Mouse (Mus musculus): ENCODE results near the gene Coa4. TPM values are rescaled to one million over a fixed set of nuclear protein-coding genes. Genes with fewer than 3 reads are reported as not detected.
A peak's percentile ranks its signal among the peaks of the same experiment; 100 is the strongest.

Coa4 gene
- polyA plus RNA-seq, 1 experiment from 2014 or later = 22.0 TPM

DNA sequence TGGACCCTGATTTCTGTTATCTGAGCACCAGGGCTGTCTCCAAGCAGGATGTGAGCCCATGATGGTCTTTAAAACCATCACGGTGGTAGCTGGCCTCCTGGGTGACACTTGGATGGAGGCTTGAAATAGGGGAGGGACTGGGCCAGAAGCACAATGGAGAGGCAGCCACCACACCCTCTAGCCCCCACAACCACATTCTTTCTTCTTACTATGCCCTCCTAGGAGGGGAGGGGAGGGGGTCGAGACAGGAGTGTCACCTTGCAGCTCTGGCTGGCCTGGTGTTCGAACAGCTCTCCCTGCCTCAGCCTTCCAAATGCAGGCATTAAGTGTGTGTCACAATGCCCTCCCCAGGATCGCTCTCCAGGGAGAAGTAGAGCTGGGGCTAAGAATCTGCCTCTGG lies 39.5 kb upstream of the Coa4 start:
- peaks cover 35% of the 10 kb centered on the region for H3K36me3 ChIP-seq
- no peak for DNase-seq (ENCODE audit: low spot score)
- H3K27me3 ChIP-seq (ENCODE audit: low read depth, poor library complexity, severe bottlenecking) = peaks cover 20% of the 10 kb centered on the region
- WGBS = 84% methylated on average over 4 of the region's 4 CpGs
- H3K4me1 ChIP-seq = peaks cover 54% of the 10 kb centered on the region
- H3K9me3 ChIP-seq (replicated peaks) = no peaks in the 10 kb centered on the region
- H3K4me3 ChIP-seq = no peak overlapping the region
- no peak overlapping the region for H3K27ac ChIP-seq (replicated peaks)

GRCm38 (mm10) chr7:100497982-100498381 lies 38.9 kb upstream of the Coa4 start:
- WGBS = 95% methylated on average over 13 of the region's 13 CpGs
- H3K27me3 ChIP-seq (ENCODE audit: low read depth, poor library complexity, severe bottlenecking) = peaks cover 15% of the 10 kb centered on the region
- no peak overlapping the region for H3K4me3 ChIP-seq
- no peaks in the 10 kb centered on the region for H3K9me3 ChIP-seq (replicated peaks)
- DNase-seq (ENCODE audit: low spot score) = no peak
- H3K36me3 ChIP-seq = peaks cover 35% of the 10 kb centered on the region
- H3K27ac ChIP-seq (replicated peaks) = no peak overlapping the region
- H3K4me1 ChIP-seq = peaks cover 48% of the 10 kb centered on the region

GRCm38 (mm10) chr7:100499465-100499864 lies 37.4 kb upstream of the Coa4 start:
- Histone ChIP-seq H3K27ac (replicated peaks) (no peak overlapping the region), H3K4me1 (peaks cover 33% of the 10 kb centered on the region), H3K36me3 (peaks cover 35% of the 10 kb centered on the region), H3K9me3 (replicated peaks) (no peaks in the 10 kb centered on the region), H3K27me3 (ENCODE audit: low read depth, poor library complexity, severe bottlenecking) (peaks cover 2% of the 10 kb centered on the region), H3K4me3 (no peak overlapping the region)
- DNase-seq (ENCODE audit: low spot score) = no peak

DNA sequence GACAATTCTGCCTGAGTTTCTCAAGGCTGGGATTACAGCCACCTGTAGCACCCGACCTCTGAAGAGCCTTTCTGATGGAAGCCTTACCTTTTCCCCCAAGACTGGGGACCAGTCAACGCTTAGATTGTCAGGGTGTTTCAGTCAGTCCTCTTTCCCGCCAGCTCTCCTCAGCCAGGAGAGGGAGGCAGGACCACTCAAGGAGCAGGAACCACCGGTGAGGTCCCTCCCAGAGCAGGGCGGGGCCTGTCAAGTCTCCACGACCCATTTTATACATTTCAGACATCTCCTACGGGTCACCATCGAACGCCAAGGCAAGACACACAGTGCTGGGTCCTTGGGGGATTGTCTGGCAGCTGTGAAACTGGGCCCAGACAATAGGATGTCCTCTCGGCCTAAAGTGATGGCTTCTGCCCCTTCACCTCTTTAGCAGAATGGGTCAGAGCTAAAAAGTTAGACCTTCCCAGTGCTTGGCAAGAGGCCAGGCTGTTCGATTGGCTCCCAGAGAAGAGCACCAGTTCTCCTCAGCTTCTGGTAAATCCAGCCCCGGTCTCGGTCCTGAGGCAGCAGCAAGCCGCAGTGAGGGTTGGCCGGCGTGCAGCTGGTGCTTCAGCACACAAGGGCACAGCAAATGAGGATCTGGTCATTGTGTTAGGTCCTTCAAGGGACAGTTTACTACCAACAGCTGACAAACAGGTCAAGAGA lies 36.4 kb upstream of the Coa4 start:
- Histone ChIP-seq H3K27me3 (ENCODE audit: low read depth, poor library complexity, severe bottlenecking) (no peaks in the 10 kb centered on the region), H3K9me3 (replicated peaks) (no peaks in the 10 kb centered on the region), H3K36me3 (peaks cover 35% of the 10 kb centered on the region), H3K4me3 (no peak overlapping the region), H3K4me1 (peaks cover 24% of the 10 kb centered on the region), H3K27ac (replicated peaks) (0 out of 2 replicates have a peak overlapping the region, but pooled peaks have one; percentile 14)
- no peak for DNase-seq (ENCODE audit: low spot score)
- 77% methylated on average over 16 of the region's 16 CpGs for WGBS

GRCm38 (mm10) chr7:100501027-100501843 lies 35.6 kb upstream of the Coa4 start:
- peaks cover 16% of the 10 kb centered on the region for H3K4me1 ChIP-seq
- peaks cover 35% of the 10 kb centered on the region for H3K36me3 ChIP-seq
- WGBS = 76% methylated on average over 6 of the region's 6 CpGs
- H3K27ac ChIP-seq (replicated peaks) = no peak overlapping the region
- H3K9me3 ChIP-seq (replicated peaks) = no peaks in the 10 kb centered on the region
- no peak for DNase-seq (ENCODE audit: low spot score)
- no peak overlapping the region for H3K4me3 ChIP-seq
- H3K27me3 ChIP-seq (ENCODE audit: low read depth, poor library complexity, severe bottlenecking) = no peaks in the 10 kb centered on the region

GRCm38 (mm10) chr7:100501844-100502373 lies 35.0 kb upstream of the Coa4 start:
- H3K9me3 ChIP-seq (replicated peaks) = no peaks in the 10 kb centered on the region
- DNase-seq (ENCODE audit: low spot score) = no peak
- H3K4me1 ChIP-seq = 0 out of 2 replicates have a peak, but pooled peaks cover 9% of the 10 kb centered on the region
- 66% methylated on average over 2 of the region's 2 CpGs for WGBS
- no peaks in the 10 kb centered on the region for H3K27me3 ChIP-seq (ENCODE audit: low read depth, poor library complexity, severe bottlenecking)
- peaks cover 30% of the 10 kb centered on the region for H3K36me3 ChIP-seq
- H3K27ac ChIP-seq (replicated peaks) = no peak overlapping the region
- no peak overlapping the region for H3K4me3 ChIP-seq

- peaks cover 25% of the 10 kb centered on the region for H3K36me3 ChIP-seq
- no peaks in the 10 kb centered on the region for H3K9me3 ChIP-seq (replicated peaks)
- WGBS = 87% methylated on average over 7 of the region's 7 CpGs
- DNase-seq (ENCODE audit: low spot score) = no peak
- no peak overlapping the region for H3K4me3 ChIP-seq
- no peak overlapping the region for H3K27ac ChIP-seq (replicated peaks)
- H3K4me1 ChIP-seq = 0 out of 2 replicates have a peak, but pooled peaks cover 7% of the 10 kb centered on the region
- no peaks in the 10 kb centered on the region for H3K27me3 ChIP-seq (ENCODE audit: low read depth, poor library complexity, severe bottlenecking)
Measured at GRCm38 (mm10) chr7:100502374-100502922, 34.4 kb upstream of the Coa4 start.

- 91% methylated on average over 5 of the region's 5 CpGs for WGBS
- Histone ChIP-seq H3K4me1 (0 out of 2 replicates have a peak, but pooled peaks cover 7% of the 10 kb centered on the region), H3K27ac (replicated peaks) (0 out of 2 replicates have a peak overlapping the region, but pooled peaks have one; percentile 13), H3K4me3 (no peak overlapping the region), H3K36me3 (peaks cover 18% of the 10 kb centered on the region), H3K9me3 (replicated peaks) (no peaks in the 10 kb centered on the region), H3K27me3 (ENCODE audit: low read depth, poor library complexity, severe bottlenecking) (no peaks in the 10 kb centered on the region)
- no peak for DNase-seq (ENCODE audit: low spot score)
Measured at GRCm38 (mm10) chr7:100503076-100503475, 33.8 kb upstream of the Coa4 start.

GRCm38 (mm10) chr7:100504740-100505487 lies 32.0 kb upstream of the Coa4 start:
- no peak for DNase-seq (ENCODE audit: low spot score)
- H3K4me3 ChIP-seq = no peak overlapping the region
- 0 out of 2 replicates have a peak, but pooled peaks cover 1% of the 10 kb centered on the region for H3K36me3 ChIP-seq
- no peaks in the 10 kb centered on the region for H3K27me3 ChIP-seq (ENCODE audit: low read depth, poor library complexity, severe bottlenecking)
- no peak overlapping the region for H3K27ac ChIP-seq (replicated peaks)
- no peaks in the 10 kb centered on the region for H3K9me3 ChIP-seq (replicated peaks)
- WGBS = 85% methylated on average over 13 of the region's 13 CpGs
- H3K4me1 ChIP-seq = 0 out of 2 replicates have a peak, but pooled peaks cover 7% of the 10 kb centered on the region

GRCm38 (mm10) chr7:100506494-100506893 lies 30.4 kb upstream of the Coa4 start:
- Histone ChIP-seq H3K9me3 (replicated peaks) (no peaks in the 10 kb centered on the region), H3K27me3 (ENCODE audit: low read depth, poor library complexity, severe bottlenecking) (no peaks in the 10 kb centered on the region), H3K27ac (replicated peaks) (no peak overlapping the region), H3K4me3 (no peak overlapping the region), H3K4me1 (no peaks in the 10 kb centered on the region), H3K36me3 (no peaks in the 10 kb centered on the region)
- DNase-seq (ENCODE audit: low spot score) = no peak
- 88% methylated on average over 4 of the region's 4 CpGs for WGBS

DNA sequence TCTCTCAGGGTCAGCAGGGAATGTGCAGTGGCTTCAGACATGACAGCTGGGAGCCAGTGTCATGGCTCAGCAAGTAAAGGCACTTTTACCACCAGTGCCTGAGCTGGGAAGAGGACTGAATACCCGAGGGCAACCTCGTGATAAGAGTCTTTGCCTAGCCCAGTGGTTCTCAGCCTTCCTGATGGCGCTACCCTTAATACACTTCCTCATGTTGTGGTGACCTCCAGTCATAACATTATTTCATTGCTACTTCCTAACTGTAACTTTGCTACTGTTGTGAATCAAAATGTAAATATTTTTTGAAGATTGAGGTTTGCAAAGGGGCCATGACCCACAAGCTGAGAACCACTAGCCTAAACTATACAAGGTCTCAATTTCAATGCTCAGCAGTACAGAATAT lies 28.2 kb upstream of the Coa4 start:
- whole genome bisulfite sequencing = 79% methylated on average over 3 of the region's 3 CpGs

DNA sequence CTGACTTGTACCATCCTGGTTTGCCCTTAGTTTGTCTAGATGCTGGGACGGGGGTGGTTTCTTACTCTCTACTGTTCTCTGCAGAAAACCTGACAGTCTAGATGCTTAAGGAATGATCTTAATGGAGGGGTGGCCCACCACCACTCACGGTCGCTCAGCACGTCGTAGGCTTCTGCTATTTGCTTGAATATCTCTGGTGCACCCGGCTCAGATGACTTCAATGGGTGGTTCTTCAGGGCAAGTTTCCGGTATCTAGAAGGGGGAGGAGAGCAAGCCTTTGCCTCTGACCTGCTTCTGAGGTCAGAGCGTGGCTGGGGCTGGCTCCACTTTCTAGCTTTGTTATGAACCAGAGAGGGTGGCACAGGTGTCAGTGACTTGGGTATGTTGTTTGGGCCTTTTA lies 25.3 kb upstream of the Coa4 start:
- WGBS = 85% methylated on average over 8 of the region's 8 CpGs
- no peak overlapping the region for H3K4me3 ChIP-seq
- H3K36me3 ChIP-seq = no peaks in the 10 kb centered on the region
- no peaks in the 10 kb centered on the region for H3K9me3 ChIP-seq (replicated peaks)
- no peaks in the 10 kb centered on the region for H3K27me3 ChIP-seq (ENCODE audit: low read depth, poor library complexity, severe bottlenecking)
- no peak for DNase-seq (ENCODE audit: low spot score)
- peaks cover 5% of the 10 kb centered on the region for H3K4me1 ChIP-seq
- no peak overlapping the region for H3K27ac ChIP-seq (replicated peaks)

More for the DNA sequence above, 28.2 kb upstream of the Coa4 start:
- no peak for DNase-seq (ENCODE audit: low spot score)
- no peaks in the 10 kb centered on the region for H3K4me1 ChIP-seq
- H3K27me3 ChIP-seq (ENCODE audit: low read depth, poor library complexity, severe bottlenecking) = no peaks in the 10 kb centered on the region
- no peak overlapping the region for H3K27ac ChIP-seq (replicated peaks)
- no peaks in the 10 kb centered on the region for H3K36me3 ChIP-seq
- H3K9me3 ChIP-seq (replicated peaks) = no peaks in the 10 kb centered on the region
- no peak overlapping the region for H3K4me3 ChIP-seq
